Mouse (Mus musculus): Measurements from ENCODE around the gene Clic1.

Clic1 gene

DNA sequence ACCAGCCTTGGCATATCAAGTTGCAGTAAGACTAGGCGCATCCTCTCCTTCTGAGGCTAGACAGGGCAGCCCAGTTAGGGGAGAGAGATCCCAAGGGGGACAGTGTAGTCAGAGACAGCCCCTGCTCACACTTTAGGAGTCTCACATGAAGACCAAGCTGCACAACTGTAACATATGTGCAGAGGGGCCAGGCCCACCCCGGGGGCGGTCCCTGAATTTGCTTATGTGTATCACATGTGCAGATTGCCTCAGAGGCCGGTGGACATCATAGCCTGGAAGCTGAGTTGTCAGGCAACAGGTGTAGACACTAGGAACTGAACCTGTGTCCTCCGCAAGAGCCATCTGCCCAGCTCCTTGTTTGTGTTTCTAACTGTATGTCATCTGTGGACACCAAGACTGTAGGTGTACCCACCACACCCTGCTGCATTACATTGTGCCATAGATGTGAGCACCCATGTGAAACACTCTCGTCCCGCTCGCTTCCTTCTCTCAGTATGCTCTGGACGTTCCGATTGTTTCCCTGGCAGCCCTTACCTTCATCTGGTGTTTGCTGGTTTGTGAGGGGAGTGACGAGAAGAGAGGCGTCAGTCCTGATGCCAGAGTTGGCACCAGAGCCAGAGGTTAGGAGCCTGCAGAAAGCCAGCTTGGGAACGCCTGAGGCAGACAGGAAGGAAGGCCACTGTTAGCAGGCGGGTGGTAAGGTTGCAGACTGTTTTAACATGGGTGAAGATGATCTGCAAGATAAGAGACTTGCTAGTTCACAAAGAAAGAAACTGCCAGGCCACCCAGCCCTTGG, 42.8 kb downstream of the Clic1 start:
- DNase-seq, result no peak

DNA sequence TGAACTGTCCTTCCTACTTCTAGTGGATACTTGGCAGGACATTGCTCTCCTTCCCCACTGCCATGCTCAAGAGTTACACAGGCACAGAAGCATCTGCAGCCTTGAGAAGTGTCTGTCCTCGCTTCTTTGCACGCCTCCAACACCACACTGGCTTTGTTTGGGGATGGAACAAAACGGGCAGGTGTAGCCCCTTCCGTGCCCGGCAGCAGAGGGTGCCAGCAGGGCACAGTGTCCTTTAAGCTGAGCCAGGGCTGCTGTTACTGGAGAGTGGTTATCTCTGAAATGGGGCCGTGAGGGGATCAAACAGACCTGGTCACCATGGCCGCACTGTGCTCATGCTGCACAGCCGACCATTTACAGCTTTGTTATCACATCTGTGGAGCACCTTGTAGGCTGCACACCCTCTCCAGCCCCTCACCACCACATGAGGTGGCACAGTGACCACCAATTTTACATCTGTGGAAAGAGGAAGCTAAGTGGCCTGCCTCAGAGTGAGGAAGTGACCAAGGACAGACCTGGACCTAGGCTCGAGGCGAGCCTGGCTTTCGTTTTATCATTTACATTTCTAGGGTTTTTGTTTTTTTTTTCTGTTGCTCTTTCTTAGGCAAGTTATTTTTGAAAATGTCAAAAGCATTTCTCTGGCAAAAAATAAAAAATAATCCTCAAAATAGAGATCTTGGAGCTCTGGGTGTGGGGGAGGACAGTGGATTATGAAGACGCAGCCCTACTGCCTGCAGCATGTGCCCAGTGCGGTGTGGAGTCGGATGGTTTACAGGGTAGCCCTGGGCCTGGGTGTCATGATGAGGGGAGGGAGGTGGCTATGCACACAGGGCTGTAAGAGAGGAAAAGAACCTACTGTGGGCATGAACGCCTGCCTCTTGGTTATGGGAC, 45.0 kb downstream of the Clic1 start:
- no peak for DNase-seq

DNA sequence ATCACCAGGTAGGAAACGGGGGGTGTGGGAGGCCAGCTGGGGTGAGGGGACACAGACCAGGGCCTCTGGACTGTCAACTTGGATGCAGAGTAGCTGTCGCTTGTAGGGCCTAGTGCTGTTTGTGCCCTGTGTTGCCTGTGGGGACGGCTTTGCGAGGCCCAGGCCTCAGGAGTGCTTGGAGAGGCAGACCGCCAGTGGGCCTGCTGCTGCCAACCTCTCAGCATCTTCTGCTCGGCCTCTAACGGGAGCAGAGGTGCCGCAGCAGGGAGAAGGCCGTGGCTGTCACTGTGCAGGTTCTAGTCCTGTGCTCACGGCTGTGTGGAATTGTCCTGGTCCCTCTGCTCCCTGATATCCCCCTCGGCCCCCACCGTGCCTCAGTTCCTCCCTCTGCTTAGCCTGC, 46.8 kb downstream of the Clic1 start:
- DNase-seq, result no peak

DNA sequence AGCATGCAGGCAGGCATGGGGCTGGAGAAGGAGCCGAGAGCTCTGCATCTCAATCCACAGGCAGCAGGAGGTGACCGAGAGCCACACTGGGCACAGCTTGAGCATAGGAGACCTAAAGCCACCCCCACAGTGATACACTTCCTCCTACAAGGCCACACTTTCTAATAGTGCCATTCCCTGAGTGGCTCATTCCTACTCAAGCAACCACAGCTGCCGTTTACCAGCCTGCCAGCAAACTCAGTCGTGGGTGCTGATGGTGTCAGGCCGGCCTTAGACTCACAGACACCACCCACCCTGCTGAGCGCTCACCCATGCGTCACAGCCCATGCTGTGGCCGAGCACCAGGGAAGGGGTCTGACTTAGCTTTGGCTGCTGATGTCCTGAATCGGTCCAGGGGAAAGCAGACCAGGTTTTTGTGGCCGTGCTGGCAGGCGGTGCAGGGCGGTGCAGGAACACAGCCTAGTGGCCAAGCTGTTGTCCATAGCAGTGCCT, 47.4 kb downstream of the Clic1 start:
- DNase-seq, result peak; percentile 72 to 74

- no peak for DNase-seq
These were observed 50.5 kb downstream of the Clic1 start for GRCm38 (mm10) chr17:35100196-35100765.

DNA sequence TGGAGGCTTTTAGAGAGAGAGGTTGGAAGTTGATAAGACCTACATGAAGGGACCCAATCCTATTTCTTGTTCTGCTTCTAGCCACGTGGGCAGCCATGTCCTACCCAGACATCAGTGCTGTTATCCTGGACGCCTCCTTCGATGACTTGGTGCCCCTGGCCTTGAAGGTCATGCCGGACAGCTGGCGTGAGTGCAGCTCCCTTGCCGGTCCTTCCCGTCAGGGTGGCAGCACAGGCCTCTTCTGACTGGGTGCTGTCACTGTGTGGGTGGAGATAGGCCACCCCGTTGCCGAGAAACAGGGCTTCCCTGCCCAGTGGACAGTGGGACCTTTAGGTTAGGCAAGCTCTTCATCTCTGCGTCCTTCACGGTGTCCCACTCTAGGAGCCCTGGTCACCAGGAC, 51.4 kb downstream of the Clic1 start:
- DNase-seq, result no peak

GRCm38 (mm10) chr17:35102299-35102698, 52.5 kb downstream of the Clic1 start:
- DNase-seq, result no peak

DNA sequence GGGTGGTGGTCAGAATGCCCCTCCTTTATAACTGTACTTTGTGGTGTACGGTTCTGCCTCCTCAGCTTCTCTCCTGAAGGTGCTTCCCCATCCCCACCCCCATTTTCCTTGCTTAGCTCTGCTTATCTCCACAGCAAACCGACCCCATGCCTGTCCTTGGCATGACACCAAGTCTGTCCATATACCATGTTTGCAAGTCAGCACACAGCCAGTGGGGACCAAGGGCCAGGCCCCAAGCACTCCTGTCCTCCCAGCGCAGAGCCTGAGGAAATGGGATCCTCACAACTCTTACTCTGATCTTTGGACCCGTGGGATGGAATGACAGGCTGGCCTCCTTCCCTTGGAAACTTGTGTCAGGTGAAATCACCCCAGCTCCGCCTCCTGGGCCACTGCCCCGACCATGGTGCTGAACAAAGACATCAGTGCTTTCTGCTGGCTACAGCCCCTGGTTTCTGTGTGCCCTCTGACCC, 53.5 kb downstream of the Clic1 start:
- no peak for DNase-seq

DNA sequence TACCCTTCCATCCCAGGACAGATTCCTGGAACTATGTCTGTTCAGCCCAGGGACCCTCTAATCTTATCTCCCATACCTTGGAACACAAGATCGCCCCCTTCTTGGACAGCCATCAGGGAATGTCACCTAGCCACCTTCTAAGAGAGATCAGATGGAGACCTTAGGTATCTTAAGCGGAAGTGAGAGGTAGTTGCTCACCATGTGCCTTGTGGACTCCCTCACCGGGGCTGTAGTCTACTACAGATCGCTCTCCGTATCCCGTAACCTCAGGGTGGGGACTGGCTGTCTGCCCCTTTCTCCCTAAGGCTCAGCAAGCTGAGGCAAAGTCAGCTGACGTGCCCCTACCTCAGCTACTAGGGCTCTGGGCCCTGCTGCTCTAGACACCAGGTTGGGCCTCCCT, 54.3 kb downstream of the Clic1 start:
- no peak for DNase-seq

GRCm38 (mm10) chr17:35104754-35105153, 55.0 kb downstream of the Clic1 start:
- no peak for DNase-seq

- peak; percentile 68 to 69 for DNase-seq
These were observed 56.1 kb downstream of the Clic1 start for GRCm38 (mm10) chr17:35105740-35106389.

DNA sequence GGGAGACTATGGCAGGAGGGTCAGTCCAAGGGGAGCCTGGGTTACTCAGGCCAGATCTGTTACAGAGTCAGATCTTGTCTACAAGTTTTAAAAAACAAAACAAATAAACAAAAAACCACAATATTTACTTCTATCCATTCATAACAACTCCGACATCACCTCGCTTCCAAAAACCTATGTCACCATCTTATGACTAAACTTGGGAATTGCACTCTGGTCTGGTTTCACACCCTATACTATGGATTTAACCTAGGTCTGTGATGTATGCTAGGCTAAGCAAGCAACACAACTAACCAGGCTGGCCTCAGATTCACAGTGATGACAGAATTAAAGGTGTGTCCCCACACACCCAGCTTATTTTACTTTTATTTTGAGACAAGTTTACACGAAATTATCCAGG, 56.8 kb downstream of the Clic1 start:
- DNase-seq, result no peak

DNA sequence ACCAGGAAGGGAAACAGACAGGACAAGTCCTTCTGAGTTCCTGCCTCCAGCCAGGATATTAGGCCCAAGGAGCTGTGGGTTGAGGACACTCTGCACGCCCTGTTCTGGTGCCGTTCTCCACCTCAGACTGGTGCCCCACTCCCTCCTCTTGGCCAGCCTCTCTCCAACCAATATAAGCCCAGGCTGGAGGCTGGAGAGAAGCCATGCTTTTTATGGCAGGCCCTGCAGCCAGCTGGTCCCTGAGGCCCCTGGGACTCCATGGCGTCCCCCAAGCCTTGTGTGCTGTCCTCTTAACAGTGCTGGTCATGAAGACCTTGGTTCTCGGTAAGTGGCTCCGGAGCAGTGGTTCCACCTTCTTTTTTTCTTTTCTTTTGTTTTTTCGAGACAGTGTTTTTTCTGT, 58.3 kb downstream of the Clic1 start, which contains the start of gene Ly6g5c:
TSS of gene Ly6g5c (plus strand) at position 183 of the 400 bp plus-strand sequence.
- DNase-seq, result peak; percentile 54 to 58

Measured in cerebellum, postnatal 36 days (tissue).